Mouse (Mus musculus): ENCODE results near the gene Morn2. TPM values are rescaled to one million over a fixed set of nuclear protein-coding genes. Genes with fewer than 3 reads are reported as not detected.
A peak's percentile ranks its signal among the peaks of the same experiment; 100 is the strongest.

The Morn2 gene
- 43.1 and 44.1 TPM in 2 replicates for polyA plus RNA-seq (2014; fragmentation: Nextera tagmentation; extraction: Ambion mirVana)

DNA sequence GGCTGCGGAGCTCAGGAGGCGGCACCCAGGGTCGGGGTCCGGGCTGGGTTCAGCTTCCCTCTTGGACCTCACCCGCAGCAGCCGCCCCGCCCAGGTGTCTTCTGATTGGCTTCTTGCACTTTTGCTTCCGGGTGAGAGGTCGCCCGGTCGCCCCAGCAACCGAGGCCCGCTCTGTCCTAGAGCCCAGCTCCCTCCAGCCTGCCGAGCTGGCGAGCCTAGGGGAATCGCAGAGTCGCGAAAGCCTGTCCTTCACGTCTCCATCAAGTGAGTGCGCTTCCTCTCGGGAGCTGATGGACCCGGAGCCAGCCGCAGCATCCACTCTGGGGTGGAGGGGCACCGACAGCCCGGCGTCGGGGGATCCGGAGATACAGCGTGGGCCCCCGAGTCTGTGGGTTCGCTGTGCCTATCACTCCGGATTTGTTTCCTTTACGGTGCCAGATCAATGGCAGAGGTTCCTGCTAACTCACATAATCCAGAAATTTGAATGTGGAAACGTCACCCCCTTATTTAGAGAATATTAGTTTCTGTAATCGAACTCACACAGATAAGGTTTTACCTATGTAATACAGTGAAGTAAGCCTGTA, at the start of gene Morn2, which contains the start of gene Dhx57:
TSS of gene Morn2 (plus strand) at position 130 of the 584 bp plus-strand sequence.
TSS of gene Dhx57 (minus strand) at position 403 of the 584 bp plus-strand sequence.
- H3K4me3 ChIP-seq (ENCODE audit: low read depth, low read length) = peak within 1 kb of the TSS; percentile 81
- peak within 1 kb of the TSS; percentile 78 for H3K9ac ChIP-seq (ENCODE audit: low read length)
- H3K4me2 ChIP-seq (ENCODE audit: low read depth, low read length, severe bottlenecking) = peak within 1 kb of the TSS; percentile 67
- WGBS = under 1% methylated on average over 34 of the region's 35 CpGs
- H3K9me3 ChIP-seq (ENCODE audit: control insufficient read depth, low read length) = no peaks in the 10 kb centered on the region
- H3K36me3 ChIP-seq (ENCODE audit: control insufficient read depth, insufficient read depth, low read length) = no peaks in the 10 kb centered on the region
- H3K4me1 ChIP-seq (replicated peaks; ENCODE audit: control insufficient read depth, insufficient read depth, low read length) = no peaks in the 10 kb centered on the region; the same call in 1 of the 2 replicates
- peak within 1 kb of the TSS; percentile 83 for H3K27ac ChIP-seq (ENCODE audit: low read depth, low read length)
- ATAC-seq (replicated peaks; ENCODE audit: low FRiP score) = peak; percentile 99
- DNase-seq (ENCODE audit: low spot score) = peak; percentile 98
- H3K27me3 ChIP-seq (ENCODE audit: control insufficient read depth, insufficient read depth, low read length) = no peaks in the 10 kb centered on the region

DNA sequence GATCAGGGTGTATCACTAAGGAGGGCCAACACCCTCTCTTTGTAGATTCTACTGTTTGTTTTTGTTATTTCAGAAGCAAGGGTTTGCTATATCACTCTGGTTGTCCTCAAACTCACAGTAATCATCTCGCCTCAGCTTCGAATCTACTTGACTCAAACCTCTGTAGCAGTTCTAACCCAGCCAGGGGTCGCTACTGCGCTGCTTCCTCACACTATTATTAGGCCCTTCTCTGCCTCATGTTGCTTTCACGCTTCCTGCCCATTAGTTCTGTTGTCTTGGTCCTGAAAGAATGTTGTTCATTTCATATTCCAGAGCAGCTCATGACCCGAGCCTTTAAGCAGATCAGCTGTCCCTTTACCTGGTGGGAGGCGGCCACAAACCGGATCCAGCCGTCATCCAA, 48.4 kb upstream of the Morn2 start:
- H3K4me2 ChIP-seq (ENCODE audit: low read depth, low read length, severe bottlenecking) = no peak overlapping the region
- H3K4me1 ChIP-seq (replicated peaks; ENCODE audit: control insufficient read depth, insufficient read depth, low read length) = no peaks in the 10 kb centered on the region
- no peak for DNase-seq (ENCODE audit: low spot score)
- H3K9me3 ChIP-seq (ENCODE audit: control insufficient read depth, low read length) = no peaks in the 10 kb centered on the region
- no peaks in the 10 kb centered on the region for H3K27me3 ChIP-seq (ENCODE audit: control insufficient read depth, insufficient read depth, low read length)
- no peak overlapping the region for H3K9ac ChIP-seq (ENCODE audit: low read length)
- ATAC-seq (replicated peaks; ENCODE audit: low FRiP score) = no peak
- H3K4me3 ChIP-seq (ENCODE audit: low read depth, low read length) = no peak overlapping the region
- peaks cover 10% of the 10 kb centered on the region; the same call in 1 of the 2 replicates for H3K36me3 ChIP-seq (ENCODE audit: control insufficient read depth, insufficient read depth, low read length)
- WGBS = 92% methylated on average over 9 of the region's 9 CpGs
- no peak overlapping the region for H3K27ac ChIP-seq (ENCODE audit: low read depth, low read length)

DNA sequence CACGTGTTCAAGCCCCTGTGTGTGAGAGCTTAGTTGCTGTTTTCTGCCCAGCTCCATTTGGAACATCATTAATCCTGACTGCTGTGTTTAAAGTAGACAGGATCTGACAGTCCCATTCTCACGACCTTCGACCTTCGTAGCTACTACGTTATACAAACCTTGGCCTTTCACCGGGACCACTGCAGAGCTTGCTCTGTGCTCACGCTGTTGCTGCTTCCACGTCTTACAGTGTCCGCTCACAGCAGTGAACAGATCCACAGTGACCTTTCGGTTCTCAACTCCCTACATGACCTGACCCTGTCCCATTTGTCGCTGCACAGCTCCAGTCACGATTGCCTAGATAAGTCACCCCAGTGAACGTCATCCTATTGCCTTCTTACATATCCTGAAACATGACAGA, 46.9 kb upstream of the Morn2 start:
- DNase-seq (ENCODE audit: low spot score) (no peak), ATAC-seq (replicated peaks; ENCODE audit: low FRiP score) (no peak)
- WGBS = 92% methylated on average over 13 of the region's 13 CpGs

DNA sequence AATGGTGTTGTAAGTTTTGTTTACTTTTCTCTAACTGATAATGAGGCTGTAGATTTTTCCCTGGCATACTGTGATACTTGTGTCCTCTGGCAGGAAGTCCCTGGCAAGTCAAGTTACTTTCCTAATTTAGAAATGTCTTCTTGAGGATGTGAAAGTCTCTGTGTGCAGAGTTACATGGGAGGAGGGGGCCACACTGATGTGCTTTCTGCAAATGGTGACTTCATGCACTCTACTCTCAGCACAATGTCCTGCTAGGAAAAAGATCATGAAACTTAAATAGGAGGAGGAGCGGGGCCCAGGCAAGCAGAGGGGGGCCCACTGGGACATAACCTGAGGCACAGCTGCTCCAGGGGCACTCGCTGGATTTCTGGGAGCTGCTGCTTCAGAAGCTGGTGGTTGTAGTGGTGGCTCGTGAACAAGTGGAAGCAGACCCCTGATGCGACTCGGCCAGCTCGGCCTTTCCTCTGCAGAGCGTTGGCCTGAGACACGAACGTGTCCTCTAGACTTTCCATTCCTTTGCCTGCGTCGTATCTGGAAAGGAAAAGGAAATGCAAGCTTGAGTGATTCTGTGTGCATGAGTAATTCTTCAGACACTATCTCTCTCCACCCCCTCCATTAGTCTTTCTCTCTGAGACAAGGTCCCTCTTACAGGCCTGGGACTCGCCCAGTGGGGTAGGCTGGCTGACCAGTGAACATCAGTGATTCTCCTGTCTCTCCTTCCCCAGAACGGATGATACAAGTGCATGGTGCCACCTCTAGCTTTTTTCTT, 37.1 kb upstream of the Morn2 start:
- DNase-seq (ENCODE audit: low spot score) (no peak), ATAC-seq (replicated peaks; ENCODE audit: low FRiP score) (no peak)
- Histone ChIP-seq H3K4me1 (replicated peaks; ENCODE audit: control insufficient read depth, insufficient read depth, low read length) (no peaks in the 10 kb centered on the region), H3K9ac (ENCODE audit: low read length) (no peak overlapping the region), H3K36me3 (ENCODE audit: control insufficient read depth, insufficient read depth, low read length) (peaks cover 25% of the 10 kb centered on the region), H3K4me2 (ENCODE audit: low read depth, low read length, severe bottlenecking) (no peak overlapping the region), H3K27ac (ENCODE audit: low read depth, low read length) (no peak overlapping the region), H3K4me3 (ENCODE audit: low read depth, low read length) (no peak overlapping the region), H3K27me3 (ENCODE audit: control insufficient read depth, insufficient read depth, low read length) (no peaks in the 10 kb centered on the region), H3K9me3 (ENCODE audit: control insufficient read depth, low read length) (no peaks in the 10 kb centered on the region)
- WGBS = 85% methylated on average over 13 of the region's 13 CpGs

More for the DNA sequence above, 46.9 kb upstream of the Morn2 start:
- Histone ChIP-seq H3K4me2 (ENCODE audit: low read depth, low read length, severe bottlenecking) (no peak overlapping the region), H3K4me3 (ENCODE audit: low read depth, low read length) (no peak overlapping the region), H3K9me3 (ENCODE audit: control insufficient read depth, low read length) (no peaks in the 10 kb centered on the region), H3K4me1 (replicated peaks; ENCODE audit: control insufficient read depth, insufficient read depth, low read length) (no peaks in the 10 kb centered on the region), H3K27me3 (ENCODE audit: control insufficient read depth, insufficient read depth, low read length) (no peaks in the 10 kb centered on the region), H3K27ac (ENCODE audit: low read depth, low read length) (no peak overlapping the region), H3K9ac (ENCODE audit: low read length) (no peak overlapping the region), H3K36me3 (ENCODE audit: control insufficient read depth, insufficient read depth, low read length) (peaks cover 10% of the 10 kb centered on the region; the same call in 1 of the 2 replicates)

DNA sequence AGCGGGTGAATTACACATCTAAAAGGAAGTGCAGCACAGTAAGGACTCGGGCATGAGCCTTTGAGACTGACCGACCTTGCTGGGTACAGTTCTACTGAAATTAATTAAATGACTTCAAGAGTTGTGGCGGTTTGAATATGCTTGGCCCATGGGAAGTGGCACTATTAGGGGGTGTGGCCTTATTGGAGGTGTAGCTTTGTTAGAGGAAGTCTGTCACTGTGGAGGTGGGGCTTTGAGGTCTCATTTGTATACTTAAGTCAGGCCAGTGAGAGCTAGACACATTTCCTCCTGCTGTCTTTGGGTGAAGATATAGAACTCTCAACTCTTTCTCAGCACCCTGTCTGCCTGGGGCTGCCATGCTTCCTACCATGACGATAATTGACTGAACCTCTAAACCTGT, 35.6 kb upstream of the Morn2 start:
- H3K4me3 ChIP-seq (ENCODE audit: low read depth, low read length) = no peak overlapping the region
- no peaks in the 10 kb centered on the region for H3K9me3 ChIP-seq (ENCODE audit: control insufficient read depth, low read length)
- no peak overlapping the region for H3K27ac ChIP-seq (ENCODE audit: low read depth, low read length)
- H3K27me3 ChIP-seq (ENCODE audit: control insufficient read depth, insufficient read depth, low read length) = no peaks in the 10 kb centered on the region
- no peaks in the 10 kb centered on the region for H3K4me1 ChIP-seq (replicated peaks; ENCODE audit: control insufficient read depth, insufficient read depth, low read length)
- H3K36me3 ChIP-seq (ENCODE audit: control insufficient read depth, insufficient read depth, low read length) = peaks cover 23% of the 10 kb centered on the region
- ATAC-seq (replicated peaks; ENCODE audit: low FRiP score) (no peak), DNase-seq (ENCODE audit: low spot score) (no peak)
- WGBS = 94% methylated on average over 5 of the region's 5 CpGs
- H3K4me2 ChIP-seq (ENCODE audit: low read depth, low read length, severe bottlenecking) = no peak overlapping the region
- H3K9ac ChIP-seq (ENCODE audit: low read length) = no peak overlapping the region

DNA sequence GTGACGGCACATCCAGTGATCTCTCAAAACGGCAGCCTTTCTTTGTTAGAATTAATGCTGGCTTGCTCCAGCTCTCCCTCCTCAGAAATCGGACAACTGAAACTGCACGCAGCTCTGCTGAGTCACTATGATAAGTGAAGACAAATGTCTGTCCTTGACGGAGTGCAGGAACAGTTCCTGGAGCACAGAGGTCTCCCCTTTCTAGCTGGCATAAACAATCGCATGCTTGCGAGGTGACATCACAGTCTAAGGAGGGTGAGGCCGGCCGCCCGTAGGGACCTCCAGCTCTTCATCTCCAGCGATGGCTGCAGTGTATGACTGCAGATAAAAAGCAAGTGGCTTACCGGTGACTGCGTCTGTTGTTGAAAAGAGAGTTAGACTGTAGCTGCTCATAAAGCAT, 34.8 kb upstream of the Morn2 start:
- 68% methylated on average over 13 of the region's 13 CpGs for WGBS
- Histone ChIP-seq H3K27ac (ENCODE audit: low read depth, low read length) (no peak overlapping the region), H3K27me3 (ENCODE audit: control insufficient read depth, insufficient read depth, low read length) (no peaks in the 10 kb centered on the region), H3K4me3 (ENCODE audit: low read depth, low read length) (no peak overlapping the region), H3K4me2 (ENCODE audit: low read depth, low read length, severe bottlenecking) (no peak overlapping the region), H3K9me3 (ENCODE audit: control insufficient read depth, low read length) (no peaks in the 10 kb centered on the region), H3K9ac (ENCODE audit: low read length) (no peak overlapping the region), H3K4me1 (replicated peaks; ENCODE audit: control insufficient read depth, insufficient read depth, low read length) (no peaks in the 10 kb centered on the region), H3K36me3 (ENCODE audit: control insufficient read depth, insufficient read depth, low read length) (peaks cover 17% of the 10 kb centered on the region)
- DNase-seq (ENCODE audit: low spot score) (no peak), ATAC-seq (replicated peaks; ENCODE audit: low FRiP score) (no peak)

DNA sequence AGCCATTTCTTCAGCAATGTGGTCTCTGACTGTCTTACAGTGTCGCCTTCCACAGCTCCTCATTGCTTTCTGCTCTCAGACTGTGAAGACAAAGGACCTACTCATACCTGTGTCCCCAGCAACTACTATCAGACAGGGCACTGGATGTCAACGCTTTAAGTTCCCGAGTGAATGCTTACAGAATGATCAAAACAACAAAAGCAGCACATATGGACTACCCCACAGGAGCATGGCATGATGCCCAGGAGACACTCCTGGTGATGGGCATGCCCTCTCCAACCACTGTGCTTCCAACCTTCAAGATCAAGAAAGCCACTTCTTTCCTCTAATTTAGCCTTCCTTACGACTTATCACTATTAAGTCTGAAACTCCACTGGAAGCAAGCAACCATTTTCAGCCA, 22.9 kb upstream of the Morn2 start:
- no peaks in the 10 kb centered on the region for H3K4me1 ChIP-seq (replicated peaks; ENCODE audit: control insufficient read depth, insufficient read depth, low read length)
- no peak overlapping the region for H3K9ac ChIP-seq (ENCODE audit: low read length)
- H3K9me3 ChIP-seq (ENCODE audit: control insufficient read depth, low read length) = no peaks in the 10 kb centered on the region
- DNase-seq (ENCODE audit: low spot score) (no peak), ATAC-seq (replicated peaks; ENCODE audit: low FRiP score) (no peak)
- no peak overlapping the region for H3K27ac ChIP-seq (ENCODE audit: low read depth, low read length)
- no peaks in the 10 kb centered on the region for H3K27me3 ChIP-seq (ENCODE audit: control insufficient read depth, insufficient read depth, low read length)
- 94% methylated on average over 4 of the region's 4 CpGs for WGBS
- no peak overlapping the region for H3K4me3 ChIP-seq (ENCODE audit: low read depth, low read length)
- no peak overlapping the region for H3K4me2 ChIP-seq (ENCODE audit: low read depth, low read length, severe bottlenecking)
- peaks cover 8% of the 10 kb centered on the region; the same call in 1 of the 2 replicates for H3K36me3 ChIP-seq (ENCODE audit: control insufficient read depth, insufficient read depth, low read length)

DNA sequence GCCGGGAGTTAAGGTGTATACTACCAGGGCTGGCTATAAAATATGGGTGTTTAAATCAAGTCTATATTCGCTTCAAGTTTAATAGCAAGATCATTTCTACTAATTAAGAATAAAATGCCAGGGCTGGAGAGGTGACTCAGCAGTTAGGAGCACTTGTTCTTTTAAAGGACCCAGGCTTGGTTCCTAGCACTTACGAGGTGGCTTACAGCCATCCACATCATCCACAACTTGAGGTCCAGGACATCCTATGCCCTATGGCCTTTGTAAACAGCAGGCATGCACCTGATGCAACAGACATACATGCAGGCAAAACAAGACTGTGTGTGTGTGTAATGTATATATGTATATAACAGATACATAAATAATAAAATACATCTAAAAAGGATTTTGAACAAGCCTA, 21.9 kb upstream of the Morn2 start:
- no peaks in the 10 kb centered on the region for H3K9me3 ChIP-seq (ENCODE audit: control insufficient read depth, low read length)
- 94% methylated on average over 3 of the region's 3 CpGs for WGBS
- H3K27me3 ChIP-seq (ENCODE audit: control insufficient read depth, insufficient read depth, low read length) = no peaks in the 10 kb centered on the region
- H3K4me2 ChIP-seq (ENCODE audit: low read depth, low read length, severe bottlenecking) = no peak overlapping the region
- no peak for ATAC-seq (replicated peaks; ENCODE audit: low FRiP score)
- H3K4me3 ChIP-seq (ENCODE audit: low read depth, low read length) = no peak overlapping the region
- H3K36me3 ChIP-seq (ENCODE audit: control insufficient read depth, insufficient read depth, low read length) = peaks cover 8% of the 10 kb centered on the region; the same call in 1 of the 2 replicates
- H3K27ac ChIP-seq (ENCODE audit: low read depth, low read length) = no peak overlapping the region
- no peak for DNase-seq (ENCODE audit: low spot score)
- no peaks in the 10 kb centered on the region for H3K4me1 ChIP-seq (replicated peaks; ENCODE audit: control insufficient read depth, insufficient read depth, low read length)
- no peak overlapping the region for H3K9ac ChIP-seq (ENCODE audit: low read length)
